Mouse (Mus musculus) small intestine, adult 2 months (tissue): ENCODE data around the gene Ralgps2.

Experiments
- CTCF ChIP-seq: fragments of 200-500 bp; IDR thresholded peaks from 2 replicates; pipeline ENCODE4 v1.5.1; 2012; ENCODE audit warnings: low read depth, mild to moderate bottlenecking, control low read depth, inconsistent platforms, low read length, moderate library complexity, mixed read lengths; ENCODE audit not compliant: insufficient replicate concordance, insufficient read length; ENCODE audit errors: extremely low read depth
- POLR2A ChIP-seq: fragments of 200-500 bp; IDR thresholded peaks from 2 replicates; pipeline ENCODE4 v1.6.1; 2012; ENCODE audit warnings: low read depth, mild to moderate bottlenecking, control low read depth, inconsistent platforms, low read length, moderate library complexity

- TF ChIP-seq CTCF (no peak), POLR2A (no peak)
Observed at GRCm38 (mm10) chr1:156796251-156796650, 143.2 kb downstream of the Ralgps2 start.
